Mouse (Mus musculus) layer of hippocampus, postnatal 10 days (tissue): ENCODE results near the gene Snx10. TPM values are rescaled to one million over a fixed set of nuclear protein-coding genes. Genes with fewer than 3 reads are reported as not detected.

Experiments used
- DNase-seq, 2 experiments: peaks; one replicate each; pipeline ENCODE4 v3.0.0; 2021; ENCODE audit warnings: low spot score in 2 of 2
- microRNA-seq, 2 experiments: library from miRNA; unstranded; fragments of <30 nt; microRNA quantifications; one replicate each; pipeline ENCODE4 v1.2.0; 2021
- total RNA-seq, 2 experiments: library from RNA; stranded (reverse); gene quantifications; 2 replicates each; pipeline ENCODE4 v1.2.3; 2021

The Snx10 gene
- total RNA-seq, 2 experiments from 2014 or later, result 123 to 133 TPM

DNA sequence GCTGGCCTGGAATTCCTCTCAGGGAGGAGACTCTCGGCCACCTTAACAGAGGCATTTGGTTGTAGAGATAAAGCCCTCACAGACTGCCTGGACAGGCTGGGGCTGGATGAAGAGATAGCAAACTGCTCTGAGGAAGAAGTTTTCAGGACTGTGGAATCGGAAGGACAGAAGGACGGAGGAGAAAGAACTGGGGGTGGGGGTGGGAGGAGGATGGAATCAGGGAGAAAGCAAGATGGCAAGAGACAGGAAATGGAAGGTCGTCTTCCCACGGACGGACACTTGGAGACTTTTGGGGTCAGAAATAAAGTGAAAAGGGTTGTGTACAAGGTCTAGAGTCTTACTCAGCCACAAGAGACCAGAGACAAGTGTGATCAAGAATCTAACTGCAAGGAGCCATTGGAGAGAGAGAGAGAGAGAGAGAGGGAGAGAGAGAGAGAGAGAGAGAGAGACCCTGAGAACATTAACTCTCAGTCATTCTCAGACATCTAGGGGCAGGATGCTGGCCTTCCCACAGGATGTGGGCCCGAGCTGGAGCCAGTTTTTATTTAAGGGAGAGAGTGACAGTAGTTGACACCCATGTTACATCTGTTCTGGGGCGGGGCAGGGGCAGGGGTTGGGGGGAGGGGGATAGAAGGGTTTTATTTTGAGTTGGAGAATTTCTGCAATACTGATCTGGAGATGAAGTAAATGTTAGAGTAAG, 110.1 kb downstream of the Snx10 start:
- DNase-seq, result no peak

DNA sequence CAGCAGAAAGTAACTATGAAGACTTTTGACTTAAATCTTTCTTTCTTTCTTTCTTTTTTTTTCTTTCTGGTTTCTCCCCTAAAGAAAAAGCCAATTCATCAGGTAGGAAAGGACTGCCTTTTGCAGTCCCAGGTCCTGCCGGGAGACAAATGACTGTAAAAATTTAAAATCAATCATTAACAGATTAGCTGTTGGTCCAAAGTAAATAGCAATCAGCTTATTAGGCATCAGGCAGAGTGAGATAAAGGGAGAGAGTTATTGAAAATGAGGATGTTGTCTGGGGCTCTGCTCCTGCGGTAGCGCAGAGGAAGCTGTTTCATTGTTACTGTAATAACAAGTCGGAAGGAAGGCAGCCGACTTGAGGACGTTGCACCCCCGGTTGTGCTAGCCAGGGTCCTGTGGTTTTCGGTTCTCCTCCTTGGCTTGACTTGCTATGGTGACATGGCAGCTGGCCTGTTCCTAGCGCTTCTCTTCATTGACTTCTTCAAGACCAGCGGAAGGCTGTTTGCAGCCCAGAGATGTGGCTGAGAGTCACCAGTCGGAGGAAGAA, 112.4 kb downstream of the Snx10 start:
- DNase-seq, result no peak

Small RNA genes within 50 kb of the gene (microRNA-seq; reads per million reads assigned to microRNA genes)
- gene Gm22914, result 0 reads per million in 2 experiments

Other genes starting within 250 kb of the Snx10 start
- 1 to 10 TPM; 4.4 to 4.7 TPM for gene Nfe2l3, start 91.2 kb upstream of the Snx10 start, total RNA-seq
- gene Hnrnpa2b1, start 54.0 kb upstream of the Snx10 start, total RNA-seq, result 100 to 1,000 TPM; 703 to 723 TPM
- gene Cbx3, start 53.5 kb upstream of the Snx10 start, total RNA-seq, result 100 to 1,000 TPM; 184 to 186 TPM